Mouse (Mus musculus): ENCODE measurements at regions not wholly inside any gene's neighbourhood (a gene's known extent, or its start where the extent isn't known, plus 50 kb on each side); places are given as distances from the start of the nearest gene placed in this dataset.
"Not testable (repeated sequence)": the region's sequence is repeated elsewhere in the genome, so short reads cannot be mapped to it uniquely, and the experiment has no call there.

GRCm38 (mm10) chr13:111860931-111861330 is 52.1 kb upstream of the Map3k1 start:
- no peak for DNase-seq

- DNase-seq = no peak
Measured at GRCm38 (mm10) chr13:111862316-111862715, 53.5 kb upstream of the Map3k1 start.

GRCm38 (mm10) chr13:111865956-111866355 is 57.2 kb upstream of the Map3k1 start:
- DNase-seq = no peak

GRCm38 (mm10) chr13:111867261-111867660 is 58.5 kb upstream of the Map3k1 start:
- DNase-seq = no peak

DNA sequence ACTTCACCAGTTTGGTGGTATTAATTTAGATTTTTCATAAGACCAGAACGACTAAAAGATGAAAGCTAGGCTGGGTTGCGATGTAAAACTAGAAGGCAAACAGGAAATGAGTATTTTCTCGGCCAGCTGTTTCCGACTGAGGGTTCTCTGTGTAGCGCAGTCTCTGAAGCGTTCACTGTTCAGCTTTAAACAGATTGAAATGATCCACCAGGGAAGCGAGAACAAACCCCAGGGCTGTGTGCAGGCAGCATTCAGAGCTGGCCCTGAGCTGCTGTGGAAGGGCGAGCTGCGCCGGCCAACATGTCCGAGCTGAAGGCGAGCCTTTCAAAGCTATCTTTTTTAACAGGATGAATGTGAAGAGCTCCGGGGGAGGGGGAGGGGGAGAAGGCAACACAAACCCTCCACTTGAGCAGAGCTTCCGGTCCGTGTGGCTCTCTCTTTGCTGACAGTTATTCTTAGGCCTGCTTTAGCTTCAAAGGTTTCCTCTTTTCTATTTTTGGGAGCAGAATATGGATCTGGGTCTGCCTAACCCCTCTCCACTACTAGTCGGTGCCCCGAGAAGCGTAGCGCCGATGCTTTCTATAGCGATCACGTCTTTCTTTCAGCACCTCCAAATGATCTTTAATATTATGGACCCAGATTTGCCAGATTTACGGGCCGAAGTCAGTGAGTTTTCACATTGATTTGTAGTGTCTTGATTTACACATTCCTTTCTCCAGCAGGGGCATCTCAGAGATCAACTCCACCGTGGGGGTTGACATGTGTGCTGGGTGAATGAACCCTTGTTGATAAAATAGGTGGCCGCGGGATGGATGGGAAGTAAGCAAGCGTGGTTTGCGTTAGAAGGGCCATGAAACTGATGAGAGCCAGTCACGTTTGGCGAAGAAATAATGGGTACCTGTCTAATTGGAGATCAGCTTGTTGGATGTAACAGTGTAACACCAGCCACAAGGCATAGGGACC is 59.3 kb upstream of the Map3k1 start:
- peak; percentile 43 for DNase-seq

- no peak for DNase-seq
Measured at GRCm38 (mm10) chr13:111868947-111869346, 60.2 kb upstream of the Map3k1 start.

DNA sequence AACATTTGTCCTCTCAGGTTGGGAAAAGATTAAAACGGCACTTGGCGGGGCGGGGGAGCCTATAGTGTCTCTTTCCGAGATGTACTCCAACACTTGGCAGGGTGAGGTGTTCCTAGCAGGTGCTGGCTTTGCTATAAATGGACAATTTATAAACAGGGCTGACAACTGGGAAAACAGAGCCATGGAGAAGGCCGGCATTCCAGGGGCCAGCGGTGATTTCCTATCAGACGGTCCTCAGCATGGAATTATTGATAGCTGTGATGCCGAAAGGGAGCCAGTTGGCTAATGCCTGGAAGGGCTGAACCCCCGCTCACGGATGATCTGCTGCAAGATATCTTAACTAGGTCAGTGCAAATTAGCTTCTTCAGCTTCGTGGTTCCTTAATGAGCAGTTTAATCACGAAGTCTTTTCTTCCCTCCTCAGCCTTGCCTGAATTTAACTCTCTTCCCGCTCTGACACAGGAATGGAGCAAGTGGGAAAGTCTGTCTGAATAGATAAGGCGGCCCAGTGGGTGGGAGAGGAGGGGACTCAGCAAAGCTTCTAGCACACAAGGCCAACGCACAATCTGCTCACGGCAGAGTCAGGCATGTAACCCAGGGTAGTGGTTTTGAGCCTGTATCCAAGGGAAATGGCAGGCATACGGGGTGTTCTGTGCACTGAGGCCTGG is 61.1 kb upstream of the Map3k1 start:
- peak; percentile 26 for DNase-seq

DNA sequence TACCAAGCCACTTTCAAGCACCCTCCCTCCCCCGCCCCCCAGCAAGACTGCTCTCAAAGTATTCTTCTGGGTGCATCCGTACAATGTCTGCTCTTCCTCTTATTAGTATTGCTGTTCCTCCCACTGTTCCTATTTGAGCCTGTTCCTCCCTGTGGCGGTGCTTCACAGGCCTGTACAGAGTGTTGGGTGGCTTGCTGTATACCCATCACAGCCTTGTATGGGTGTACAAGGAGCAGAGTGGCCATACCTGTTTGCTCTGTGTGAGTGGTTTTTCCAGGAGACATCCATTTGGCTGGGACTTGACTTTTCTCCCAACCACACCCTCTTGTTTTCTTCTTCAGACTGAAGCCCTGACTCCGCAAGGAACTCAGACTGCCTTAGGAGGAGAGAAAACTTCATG is 61.7 kb upstream of the Map3k1 start:
- no peak for DNase-seq

GRCm38 (mm10) chr13:111871672-111872410 is 63.0 kb upstream of the Map3k1 start:
- no peak for DNase-seq

- no peak for DNase-seq
Measured at GRCm38 (mm10) chr13:111874330-111874729, 65.5 kb upstream of the Map3k1 start.

DNA sequence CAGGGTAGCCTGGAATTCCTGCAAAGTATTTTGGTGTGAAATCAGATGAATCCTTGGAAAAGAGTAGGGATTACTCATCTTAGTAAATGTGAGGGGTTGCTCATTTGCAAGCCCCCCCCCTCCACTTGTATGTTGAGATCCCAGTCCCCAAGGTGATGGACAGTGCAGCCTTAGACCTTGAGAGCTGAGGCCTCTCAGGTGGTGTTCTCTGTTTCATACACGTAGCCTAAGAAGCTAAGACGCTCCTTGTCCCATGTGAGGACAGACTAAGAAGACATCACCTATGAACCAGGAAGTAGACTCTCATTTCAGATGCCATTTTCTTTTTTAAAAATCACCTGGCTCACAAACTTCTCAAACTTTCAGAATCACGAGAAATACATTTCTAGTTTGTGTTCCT is 67.6 kb upstream of the Map3k1 start:
- DNase-seq = no peak

DNA sequence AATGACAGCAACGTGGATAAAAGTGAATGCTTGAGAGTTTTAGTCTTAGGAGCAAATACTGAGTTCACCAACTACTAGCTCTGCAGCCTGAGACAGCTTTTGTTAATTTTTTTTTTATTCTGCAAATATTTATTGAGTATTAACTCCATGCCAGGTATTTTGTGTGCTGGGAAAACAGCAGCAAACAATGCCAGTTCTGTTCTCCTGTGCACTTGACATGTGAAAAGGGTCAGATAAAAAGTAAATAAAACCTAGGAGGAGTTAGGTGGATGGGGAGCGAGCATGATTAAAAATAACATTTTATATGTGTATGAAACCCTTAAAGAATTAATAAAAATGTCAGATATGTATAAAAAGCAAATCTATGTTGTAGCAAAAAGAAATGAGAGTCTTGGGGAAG is 68.1 kb upstream of the Map3k1 start:
- no peak for DNase-seq

- not testable (repeated sequence) for DNase-seq
Measured at GRCm38 (mm10) chr13:111883768-111884566, 75.2 kb upstream of the Map3k1 start.

DNA sequence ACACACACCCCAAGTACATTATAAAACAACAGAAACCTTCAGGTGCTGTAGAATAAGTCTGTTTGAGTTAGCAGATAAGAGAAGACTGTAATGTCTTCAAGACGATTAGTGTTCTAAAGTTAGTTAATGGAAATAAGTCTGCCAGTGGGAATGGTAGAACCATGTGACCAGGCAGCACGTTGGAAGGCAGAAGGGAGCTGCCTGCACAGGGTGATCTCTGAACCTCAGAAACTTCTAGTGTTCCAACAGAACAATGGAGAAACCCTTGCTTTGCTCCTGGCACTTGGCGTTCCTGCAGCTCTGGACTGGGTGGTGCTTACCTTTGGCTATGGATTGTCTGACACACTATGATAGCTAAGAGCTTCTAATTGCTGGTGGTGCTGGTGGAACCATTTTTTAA is 82.0 kb upstream of the Map3k1 start:
- DNase-seq = no peak

DNA sequence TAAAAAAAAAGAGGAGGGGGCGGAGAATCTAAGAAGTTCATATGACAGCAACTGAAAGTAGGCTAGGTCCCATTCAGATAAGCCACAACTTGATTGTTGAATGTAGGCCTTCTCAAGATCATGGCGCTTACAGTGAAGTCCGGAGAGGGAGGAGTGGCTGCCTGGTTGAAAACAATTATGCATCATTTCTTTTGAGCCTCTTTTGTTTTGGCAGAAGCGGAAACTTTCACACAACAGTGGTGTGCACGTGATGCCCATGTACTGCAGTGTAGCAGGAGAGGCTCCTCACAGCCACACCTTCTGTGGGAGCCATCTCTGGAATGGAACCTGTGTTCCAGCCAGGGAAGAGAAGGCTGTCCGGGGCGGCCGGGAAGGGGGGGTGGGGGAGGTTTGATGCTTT is 83.3 kb upstream of the Map3k1 start:
- DNase-seq = no peak

- DNase-seq = no peak
Measured at GRCm38 (mm10) chr13:111893221-111893713, 84.5 kb upstream of the Map3k1 start.

DNA sequence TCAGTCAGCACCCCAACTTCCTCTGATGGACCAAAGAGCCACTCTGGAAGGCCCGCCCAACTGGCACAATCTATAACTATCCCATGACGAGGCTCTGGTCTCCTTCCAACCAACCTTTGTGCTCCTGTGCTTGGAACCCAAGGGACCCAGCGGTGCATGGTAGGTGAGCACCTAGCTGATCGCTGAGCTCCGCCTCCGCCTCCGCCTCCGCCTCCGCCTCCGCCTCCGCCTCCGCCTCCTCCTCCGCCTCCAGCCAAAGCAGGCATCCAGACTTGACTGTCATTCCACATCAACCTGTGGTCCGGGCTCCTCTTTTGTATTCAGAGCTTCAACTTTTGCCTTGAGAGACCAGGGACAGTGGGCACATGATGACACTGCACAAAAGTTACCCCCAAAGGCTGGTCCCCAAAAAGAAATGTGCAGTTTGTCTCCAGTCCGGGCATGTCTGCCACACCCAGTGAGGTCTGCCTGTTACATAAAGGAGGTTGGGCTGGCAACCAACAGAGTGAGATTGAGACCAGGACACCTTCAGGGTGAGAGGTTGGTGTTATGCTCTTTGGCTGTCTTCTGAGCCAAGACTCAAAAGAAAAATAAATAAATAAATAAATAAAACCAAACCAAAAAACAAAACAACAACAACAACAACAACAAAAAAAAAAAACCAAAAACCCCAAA is 86.1 kb upstream of the Map3k1 start:
- DNase-seq = no peak

GRCm38 (mm10) chr13:111896279-111896678 is 87.5 kb upstream of the Map3k1 start:
- DNase-seq = no peak

GRCm38 (mm10) chr13:111903361-111903760 is 94.6 kb upstream of the Map3k1 start:
- no peak for DNase-seq

DNA sequence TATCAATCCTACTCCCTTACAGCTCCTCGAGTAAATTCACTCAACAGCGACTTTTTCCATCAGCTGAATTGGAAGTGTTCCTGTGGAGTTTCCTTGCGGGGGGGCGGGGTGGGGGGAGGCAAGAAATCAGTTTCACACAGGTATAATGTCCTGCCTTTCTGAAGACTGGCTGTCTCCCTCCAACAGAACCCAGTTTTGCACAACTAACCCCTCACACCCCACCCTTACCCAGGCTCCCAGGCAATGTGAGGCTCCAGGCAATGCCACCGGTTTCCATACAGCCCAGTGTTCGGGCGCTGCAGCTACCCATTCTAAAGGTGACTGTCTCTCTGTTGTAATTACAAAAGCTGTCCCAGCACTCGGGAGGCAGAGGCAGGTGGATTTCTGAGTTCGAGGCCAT is 95.1 kb upstream of the Map3k1 start:
- DNase-seq = no peak

DNA sequence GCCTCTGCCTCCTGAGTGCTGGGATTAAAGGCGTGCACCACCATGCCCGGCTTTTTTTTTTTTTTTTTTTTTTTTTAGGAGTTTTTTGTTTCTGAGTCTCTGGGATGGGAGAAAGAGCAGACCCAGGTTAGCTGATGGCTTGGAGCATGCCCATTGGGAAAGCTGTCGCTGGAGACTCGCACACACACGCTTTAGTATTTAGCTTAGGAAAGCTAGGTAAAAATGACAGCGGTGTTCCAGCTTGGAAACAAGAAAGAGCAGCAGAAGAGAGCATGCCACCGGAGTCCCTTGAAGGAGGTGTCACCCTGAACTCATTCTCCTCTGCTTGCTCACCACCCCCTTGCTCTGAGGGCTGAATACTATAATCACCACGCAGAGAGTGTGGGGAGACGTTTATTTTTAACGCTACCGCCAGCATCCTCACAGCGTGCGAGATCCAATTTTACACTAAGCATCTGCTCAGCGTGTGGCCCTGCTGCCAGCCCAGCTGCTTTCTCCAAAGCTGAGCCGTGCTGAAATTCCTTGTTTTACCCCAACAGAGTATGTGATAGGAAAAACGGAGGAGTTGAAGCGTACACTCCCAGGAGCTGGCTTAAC is 95.9 kb upstream of the Map3k1 start:
- peak; percentile 70 for DNase-seq

All from right cerebral cortex, postnatal 14 days (tissue).